Mouse (Mus musculus) megakaryocyte, embryonic 14.5 days (primary cell): ENCODE results near the gene Ifna7.
"Not testable (repeated sequence)": the region's sequence is repeated elsewhere in the genome, so short reads cannot be mapped to it uniquely, and the experiment has no call there.

Experiments
- FLI1 ChIP-seq: IDR thresholded peaks from 2 replicates; pipeline ENCODE4 v1.6.1; 2012; ENCODE audit warnings: low read length, inconsistent platforms, mixed read lengths
- GATA1 ChIP-seq: IDR thresholded peaks from 3 replicates; pipeline ENCODE4 v1.6.1; 2012; ENCODE audit warnings: mixed read lengths, low read length, inconsistent platforms, borderline replicate concordance

DNA sequence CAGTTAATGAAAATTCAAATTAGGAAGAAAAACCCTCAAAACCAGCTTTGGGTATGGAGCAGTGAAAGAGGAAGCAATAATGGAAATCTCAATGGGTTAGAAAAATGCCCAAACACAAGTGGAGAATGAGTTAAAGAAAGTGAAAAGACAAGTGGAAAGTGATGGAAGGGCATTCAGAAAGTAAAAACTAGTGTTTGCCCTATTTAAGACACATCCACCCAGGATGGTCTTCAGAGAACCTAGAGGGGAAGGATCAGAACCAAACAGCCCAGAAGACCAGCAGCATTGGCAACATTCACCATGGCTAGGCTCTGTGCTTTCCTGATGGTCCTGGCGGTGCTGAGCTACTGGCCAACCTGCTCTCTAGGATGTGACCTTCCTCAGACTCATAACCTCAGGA, 19.2 kb downstream of the Ifna7 start, which contains the start of gene Ifna5:
- TF ChIP-seq GATA1, FLI1: not testable (repeated sequence)
